Mouse (Mus musculus) left cerebral cortex, postnatal 4 days (tissue): Measurements from ENCODE around the gene Olfr1442. TPM values are rescaled to one million over a fixed set of nuclear protein-coding genes. Genes with fewer than 3 reads are reported as not detected.
"Not testable (repeated sequence)": the region's sequence is repeated elsewhere in the genome, so short reads cannot be mapped to it uniquely, and the experiment has no call there.

Experiments
- DNase-seq: peaks from one replicate; pipeline ENCODE4 v3.0.0-alpha.2; 2022
- intact Hi-C: fragments of 180-260 bp; cut with DNase I; formaldehyde crosslinking; loops from one replicate; pipeline ENCODE4 v1.15.1; 2025
- total RNA-seq, 2 experiments: library from RNA; stranded (reverse); gene quantifications; 2 replicates each; pipeline ENCODE4 v1.2.3; 2021

Gene Olfr1442
- not detected for total RNA-seq

DNA sequence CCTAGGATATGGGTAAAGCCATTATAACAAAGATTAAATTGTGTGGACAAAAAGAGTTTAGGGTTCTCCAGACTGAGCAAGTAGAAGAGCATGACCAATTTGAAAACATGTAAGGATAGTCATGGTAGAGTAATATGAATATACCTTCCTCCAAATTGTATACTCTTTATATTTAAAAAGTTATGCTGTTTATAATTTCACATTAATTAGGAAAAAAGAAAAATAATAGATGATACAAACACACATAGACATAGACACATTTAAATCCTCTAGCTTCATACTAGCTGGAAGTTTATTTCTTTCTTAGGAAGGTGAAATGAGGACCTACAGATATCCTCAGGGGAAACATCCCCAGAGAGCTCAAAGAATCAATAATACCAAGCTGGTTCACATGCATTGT, at the start of gene Olfr1442:
Gene Olfr1442, plus strand, starts transcription at position 301 of the 400 bp plus-strand sequence.
- DNase-seq, result no peak
- intact Hi-C loops, result no loop called here

DNA sequence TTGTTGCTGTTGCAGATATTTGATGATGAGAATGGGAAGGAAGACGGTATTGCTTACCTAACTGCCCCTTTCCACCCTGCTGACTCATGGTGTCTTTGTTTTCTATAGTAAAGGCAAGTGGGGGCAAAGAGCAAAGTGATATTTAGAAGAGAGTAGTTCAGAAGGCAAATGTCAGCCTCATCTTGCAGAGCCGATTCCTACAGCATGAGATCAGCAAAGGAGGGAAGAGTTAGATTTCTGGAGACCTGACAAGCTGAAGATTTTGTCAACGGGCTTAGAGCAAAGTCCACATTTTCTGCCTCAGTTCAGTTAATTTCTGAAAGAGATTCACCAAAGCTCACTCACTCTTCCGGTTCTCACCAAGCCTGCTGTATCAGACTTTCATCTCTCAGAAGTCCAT, 37.1 kb upstream of the Olfr1442 start, which contains the start of gene Glyat:
Gene Glyat, plus strand, starts transcription at position 133 of the 400 bp plus-strand sequence.
- intact Hi-C loops, result no loop called here
- no peak for DNase-seq

DNA sequence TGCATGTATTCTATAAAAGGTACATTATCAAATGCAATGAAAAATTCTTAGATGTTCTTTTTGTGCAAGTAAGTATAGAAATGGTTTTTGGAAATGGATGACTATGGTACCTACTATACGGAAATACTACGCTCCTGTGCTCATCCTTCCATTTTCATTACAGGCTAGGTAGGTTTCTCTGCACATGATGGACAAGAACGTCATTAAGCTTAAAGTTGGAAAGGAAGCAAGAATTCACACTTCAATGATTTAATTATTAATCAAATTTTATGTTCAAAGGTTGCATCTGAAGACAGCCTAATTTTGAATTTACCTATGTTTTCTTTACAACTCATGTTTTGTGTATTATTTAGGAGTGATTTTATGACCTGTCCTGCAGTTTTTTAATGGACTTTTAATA, 36.0 kb upstream of the Olfr1442 start:
- intact Hi-C loops, result no loop called here
- DNase-seq, result no peak

DNA sequence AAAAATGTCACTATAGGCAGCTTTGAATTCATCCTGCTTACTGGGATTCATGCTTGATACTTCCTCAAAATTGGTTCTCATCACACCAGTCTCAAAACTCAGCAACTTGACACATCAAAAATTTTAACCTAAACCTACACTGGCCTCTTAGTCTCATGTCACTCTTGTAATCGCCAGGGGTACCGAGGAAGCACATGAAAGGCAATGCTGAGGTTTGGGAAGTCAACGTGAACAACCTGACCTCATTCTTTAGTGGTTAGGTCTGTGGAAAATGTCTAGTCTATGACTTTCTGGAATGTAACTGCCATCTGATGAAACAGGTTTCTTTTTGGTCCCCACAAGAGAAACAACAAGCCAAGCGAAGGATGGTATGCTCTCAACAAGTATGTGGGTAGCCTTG, 35.3 kb upstream of the Olfr1442 start:
- intact Hi-C loops, result no loop called here
- DNase-seq, result no peak

DNA sequence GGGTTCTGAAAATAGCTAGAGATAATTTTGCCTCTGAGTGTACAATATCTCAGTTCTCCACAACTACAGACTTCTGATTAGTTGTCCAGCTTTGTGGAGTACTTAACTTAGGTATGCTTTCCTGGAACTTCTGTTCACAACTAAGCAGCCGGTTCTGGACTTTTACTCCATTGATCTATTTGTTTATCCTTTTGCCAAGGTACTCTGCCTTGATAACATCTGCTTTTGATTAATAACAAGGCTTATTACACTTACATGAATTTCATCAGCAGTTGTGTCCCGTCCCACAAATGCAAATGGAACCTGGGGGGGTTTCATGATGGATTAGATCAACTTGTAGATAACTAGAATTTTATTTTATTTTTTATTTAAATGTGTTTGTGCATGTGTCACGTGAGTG, 33.4 kb upstream of the Olfr1442 start:
- intact Hi-C loops, result no loop called here
- no peak for DNase-seq

DNA sequence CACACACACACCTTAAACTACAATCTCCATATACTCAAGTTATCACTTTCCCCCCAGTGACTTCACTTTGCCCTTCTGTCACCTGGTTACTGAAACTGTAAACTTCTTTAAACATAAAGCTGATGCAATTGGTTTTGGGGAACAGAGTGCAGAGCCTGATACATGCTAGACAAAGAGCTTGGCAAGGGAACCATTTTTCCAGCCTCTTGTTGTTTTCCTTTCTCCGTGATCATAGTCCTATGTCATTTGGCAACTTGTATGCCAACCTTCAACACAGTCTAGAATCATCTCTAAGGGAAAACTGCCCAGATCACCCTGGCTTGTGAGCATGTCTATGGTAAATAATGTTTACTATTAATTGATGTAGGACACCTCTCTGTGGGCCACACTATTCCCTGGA, 32.2 kb upstream of the Olfr1442 start:
- DNase-seq, result no peak
- intact Hi-C loops, result no loop called here

DNA sequence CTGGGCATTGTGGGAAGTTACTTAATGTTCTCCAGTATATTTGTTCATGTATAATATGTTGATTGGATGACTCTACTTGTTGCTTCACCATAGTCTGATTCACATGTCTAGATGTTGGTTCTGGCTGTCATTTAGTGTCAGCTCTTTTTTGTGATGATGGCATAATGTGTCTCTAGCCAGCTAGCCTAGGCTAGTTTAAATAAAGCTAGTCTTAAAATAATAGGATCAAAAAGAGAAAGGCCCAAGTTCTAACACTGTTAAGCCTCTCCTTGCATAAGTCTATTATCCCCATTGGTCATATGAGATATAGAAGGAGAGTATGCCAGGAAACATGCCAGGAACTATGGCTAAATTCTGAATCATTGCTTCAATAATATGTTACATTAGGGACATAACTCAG, 20.7 kb upstream of the Olfr1442 start:
- DNase-seq, result no peak
- intact Hi-C loops, result no loop called here

DNA sequence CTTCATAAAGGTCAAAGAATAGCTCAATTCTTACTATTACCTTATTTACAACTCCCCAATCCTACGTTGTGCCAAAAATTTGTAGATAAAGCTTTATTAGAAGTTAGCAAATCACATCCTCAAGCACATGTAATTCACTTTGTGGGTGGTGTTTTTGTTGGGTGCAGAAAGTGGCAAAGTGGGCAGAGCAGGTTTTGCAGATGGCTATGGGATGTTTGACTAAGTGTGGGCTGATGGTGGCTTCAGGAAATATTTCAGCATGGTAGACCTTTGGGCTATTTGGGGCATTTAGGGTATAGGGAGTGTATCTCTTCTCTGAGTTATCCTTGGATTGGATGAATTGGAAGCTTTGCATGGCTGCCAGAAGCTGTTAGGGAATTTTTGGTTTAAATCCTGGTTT, 4.1 kb upstream of the Olfr1442 start:
- DNase-seq, result no peak
- intact Hi-C loops, result no loop called here

DNA sequence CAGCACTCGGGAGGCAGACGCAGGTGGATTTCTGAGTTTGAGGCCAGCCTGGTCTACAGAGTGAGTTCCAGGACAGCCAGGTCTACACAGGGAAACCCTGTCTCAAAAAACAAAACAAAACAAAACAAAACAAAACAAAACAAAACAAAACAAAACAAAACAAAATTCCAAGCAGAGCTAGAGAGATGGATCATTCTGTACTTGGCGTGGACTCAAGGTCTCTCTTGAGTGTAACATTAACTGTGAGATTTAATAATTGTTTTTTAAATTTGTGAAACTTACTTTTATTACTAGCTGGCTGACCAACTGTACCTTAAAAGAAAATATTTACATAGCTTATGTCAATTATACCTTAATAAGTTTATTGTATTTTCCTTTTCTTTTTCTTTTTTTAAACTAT, 1.6 kb upstream of the Olfr1442 start:
- DNase-seq, intact Hi-C loops: not testable (repeated sequence)

DNA sequence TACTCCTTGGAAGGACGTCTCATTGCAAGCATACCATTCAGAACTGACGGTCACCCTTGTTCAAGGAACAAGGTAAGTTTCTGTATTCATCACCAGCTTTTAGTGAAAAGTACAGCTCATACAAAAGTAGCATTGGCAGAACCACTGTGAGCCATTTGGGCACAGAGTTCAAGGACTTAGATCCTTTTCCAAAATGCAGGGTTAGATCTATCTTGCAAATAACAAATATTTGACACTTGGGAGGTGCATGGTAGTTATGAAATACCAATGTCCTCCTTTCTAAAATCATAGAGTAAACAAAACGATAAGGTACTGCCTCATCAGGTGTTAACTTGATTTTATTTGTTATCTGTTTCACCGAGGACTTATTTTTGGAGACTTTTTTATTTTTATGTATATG, 812 bp downstream of the Olfr1442 start:
- intact Hi-C loops, result no loop called here
- DNase-seq, result no peak

DNA sequence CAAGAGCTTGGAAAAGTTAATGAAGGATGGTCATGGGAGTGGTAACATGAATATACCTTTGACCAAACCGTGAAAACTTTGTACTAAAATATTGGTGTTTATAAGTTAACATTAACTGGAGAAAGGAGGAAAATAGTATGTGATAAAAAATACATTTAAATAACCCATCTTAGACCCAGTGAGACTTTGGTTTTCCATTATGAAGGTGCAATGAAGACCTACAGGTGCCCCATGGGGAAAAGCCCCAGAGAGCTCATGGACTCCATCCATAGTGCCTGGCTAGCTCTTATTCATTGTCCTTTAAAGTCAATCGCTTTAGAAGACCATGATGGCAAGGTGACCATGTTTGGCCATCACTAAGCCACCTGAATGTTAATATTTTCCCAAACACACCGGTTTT, 7.6 kb downstream of the Olfr1442 start, which contains the start of gene Olfr1443:
Gene Olfr1443, plus strand, starts transcription at position 301 of the 400 bp plus-strand sequence.
- DNase-seq, result no peak

DNA sequence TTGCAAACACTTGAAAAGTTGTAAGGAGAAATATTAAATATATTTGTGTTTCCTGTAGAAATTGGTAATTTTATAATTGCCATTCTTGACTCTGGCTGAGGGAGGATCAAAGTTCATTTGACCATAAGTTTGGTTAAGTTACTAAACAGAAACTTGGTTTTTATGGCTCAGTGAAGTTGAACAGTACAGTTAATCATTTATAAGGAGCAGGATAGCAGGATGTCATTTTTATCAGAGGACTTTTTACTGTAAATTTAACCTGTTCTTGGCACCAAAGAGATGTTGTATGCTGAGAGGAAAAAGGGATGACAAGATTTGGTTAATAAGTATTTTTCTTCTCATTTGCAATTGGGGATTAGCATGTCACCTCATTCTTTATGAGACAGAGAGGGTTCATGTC, 14.4 kb downstream of the Olfr1442 start:
- no peak for DNase-seq
- intact Hi-C loops, result no loop called here

More for the DNA sequence above, 7.6 kb downstream of the Olfr1442 start, which contains the start of gene Olfr1443:
- intact Hi-C loops, result no loop called here

DNA sequence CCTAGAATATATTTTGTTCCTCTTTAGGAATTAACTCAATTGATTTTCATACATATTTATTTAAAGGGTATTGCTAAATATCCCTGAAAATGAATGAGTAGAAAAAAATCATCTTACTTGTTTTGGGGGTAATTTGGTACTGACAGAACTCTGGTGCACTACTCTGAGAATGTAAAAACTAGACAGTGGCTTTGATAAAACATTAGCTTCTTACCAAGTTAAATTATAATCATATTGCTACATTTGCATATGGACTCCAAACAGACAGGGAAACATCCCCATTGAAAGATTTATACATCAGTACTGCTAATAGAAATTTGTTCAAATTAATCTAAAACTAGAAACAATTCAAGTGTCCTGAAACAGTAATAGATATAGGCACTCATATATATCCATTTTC, 15.0 kb downstream of the Olfr1442 start:
- DNase-seq, result no peak
- intact Hi-C loops, result no loop called here

DNA sequence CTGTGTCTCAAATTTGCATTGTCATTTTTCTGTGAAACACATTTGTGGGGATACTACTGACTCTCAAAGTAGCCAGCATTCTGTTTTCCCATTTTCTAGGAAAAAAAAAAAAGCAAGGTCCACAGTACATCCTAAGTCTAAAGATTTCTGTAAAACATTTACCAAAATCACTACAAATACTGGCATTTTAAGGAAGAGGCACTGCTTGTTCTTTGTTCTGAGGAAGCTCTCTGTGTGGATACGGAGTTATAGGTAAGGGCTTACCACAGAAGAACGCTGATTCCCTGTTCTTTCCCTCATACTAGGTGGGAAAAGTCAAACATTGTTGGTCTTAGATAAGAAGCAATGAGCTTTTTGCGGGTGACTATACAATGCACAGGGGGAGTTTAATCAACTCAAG, 25.4 kb downstream of the Olfr1442 start, which contains the start of gene Keg1:
Gene Keg1, plus strand, starts transcription at position 197 of the 400 bp plus-strand sequence.
- DNase-seq, result no peak
- intact Hi-C loops, result no loop called here

DNA sequence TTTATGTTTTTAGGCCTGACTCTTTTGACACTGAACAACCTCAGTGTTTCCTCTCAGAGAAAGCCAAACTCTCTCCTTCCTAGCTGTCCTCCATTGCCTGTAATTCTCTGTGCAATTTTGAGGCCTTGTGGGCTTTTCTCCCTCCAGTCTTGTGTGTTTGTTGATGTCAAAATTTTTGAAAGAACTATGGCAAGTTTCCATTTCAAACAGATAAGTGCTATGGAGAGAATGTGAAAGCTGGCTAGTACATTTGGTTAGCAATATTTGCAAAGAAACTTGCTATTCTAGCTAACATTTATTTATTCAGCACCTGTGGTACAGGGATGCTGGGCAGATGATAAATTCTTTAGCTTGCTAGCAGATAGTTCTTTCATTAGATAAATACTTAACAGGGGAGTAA, 26.0 kb downstream of the Olfr1442 start:
- DNase-seq, result no peak
- intact Hi-C loops, result no loop called here

DNA sequence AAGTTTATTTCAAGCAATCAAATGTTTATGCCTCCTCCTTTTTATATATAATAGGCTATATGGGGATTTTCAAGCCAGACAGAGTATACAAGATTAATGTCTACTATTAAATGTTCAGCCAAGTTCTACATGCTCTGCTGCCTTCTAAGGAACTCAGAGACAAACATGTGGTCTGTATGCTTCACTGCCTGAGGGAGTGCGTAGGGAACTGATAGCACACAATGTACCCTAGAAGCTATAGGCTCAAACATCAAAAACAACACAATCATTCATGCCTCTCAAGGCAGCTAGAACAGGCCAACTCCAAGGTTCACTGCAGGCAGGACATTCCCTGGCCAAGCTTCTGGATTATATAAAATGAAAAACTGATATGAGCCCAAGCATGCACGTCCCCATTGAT, 38.2 kb downstream of the Olfr1442 start:
- no peak for DNase-seq
- intact Hi-C loops, result no loop called here

DNA sequence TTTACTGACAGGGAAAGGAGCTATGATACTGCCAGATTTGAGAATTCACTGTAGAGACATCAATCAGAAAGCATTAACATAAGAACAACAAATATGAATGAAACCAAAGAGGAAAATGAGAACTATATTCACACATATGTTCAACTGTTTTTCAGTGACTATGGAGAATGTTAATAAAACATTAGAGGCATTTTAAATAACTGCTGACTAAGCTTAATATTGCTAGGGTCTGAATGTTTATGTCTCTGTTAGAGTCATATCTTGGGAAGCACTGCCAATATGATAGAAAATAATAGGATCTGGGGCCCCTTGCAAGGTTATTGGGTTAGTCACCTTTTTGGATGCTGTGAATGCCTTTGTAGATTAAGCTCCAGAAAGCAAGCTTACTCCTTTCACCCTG, 38.7 kb downstream of the Olfr1442 start:
- intact Hi-C loops, result no loop called here
- no peak for DNase-seq

DNA sequence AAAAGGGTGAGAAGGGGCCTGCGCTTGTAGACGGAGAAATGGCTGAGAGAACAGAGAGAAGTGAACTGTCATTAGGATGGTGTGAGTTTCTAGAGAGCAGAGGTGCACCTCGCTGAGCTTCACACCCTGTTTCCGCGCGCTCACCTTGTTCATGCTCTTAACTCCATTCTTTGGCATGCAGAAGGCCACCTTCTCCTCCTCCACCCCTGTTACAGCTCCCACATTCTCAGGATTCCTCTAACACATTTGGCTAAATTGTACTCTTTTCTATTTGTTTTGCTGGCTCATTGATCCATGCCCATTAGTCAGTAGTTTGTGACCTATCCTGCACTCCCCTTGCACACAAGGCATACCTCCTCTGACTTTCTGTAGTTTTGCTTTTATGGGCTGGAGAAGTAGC, 49.0 kb downstream of the Olfr1442 start:
- no peak for DNase-seq
- intact Hi-C loops, result no loop called here

DNA sequence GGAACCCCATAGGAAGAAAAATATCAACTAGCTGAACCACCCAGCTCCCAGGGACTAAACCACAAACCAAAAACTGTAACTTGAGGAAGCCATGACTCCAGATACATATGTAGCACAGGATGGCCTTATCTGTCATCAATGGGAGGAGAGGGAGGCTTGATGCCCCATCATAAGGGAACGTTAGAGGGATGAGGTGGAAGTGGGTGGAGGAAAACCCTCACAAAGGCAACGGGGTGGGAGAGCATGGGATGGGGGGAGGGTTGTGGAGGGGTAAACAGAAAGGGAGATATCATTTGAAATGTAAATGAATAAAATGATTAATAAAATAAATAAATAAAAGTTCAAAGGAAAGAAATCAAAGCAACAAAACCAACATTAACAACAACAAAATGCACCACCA, 50.2 kb downstream of the Olfr1442 start:
- DNase-seq, result no peak
- intact Hi-C loops, result no loop called here

DNA sequence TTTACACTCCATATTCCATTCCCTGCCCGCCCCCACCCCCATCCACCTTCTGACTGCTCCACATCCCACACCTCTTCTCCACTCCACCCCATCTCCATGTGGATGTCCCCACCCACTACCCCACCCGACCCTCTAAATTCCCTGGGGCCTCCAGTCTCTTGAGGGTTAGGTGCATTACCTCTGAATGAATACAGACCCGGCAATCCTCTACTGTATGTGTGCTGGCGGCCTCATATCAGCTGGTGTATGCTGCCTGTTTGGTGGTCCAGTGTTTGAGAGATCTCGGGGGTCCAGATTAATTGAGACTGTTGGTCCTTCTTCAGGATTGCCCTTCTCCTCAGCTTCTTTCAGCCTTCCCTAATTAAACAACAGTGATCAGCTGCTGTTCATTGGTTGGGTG, 50.7 kb downstream of the Olfr1442 start:
- intact Hi-C loops, DNase-seq: not testable (repeated sequence)

DNA sequence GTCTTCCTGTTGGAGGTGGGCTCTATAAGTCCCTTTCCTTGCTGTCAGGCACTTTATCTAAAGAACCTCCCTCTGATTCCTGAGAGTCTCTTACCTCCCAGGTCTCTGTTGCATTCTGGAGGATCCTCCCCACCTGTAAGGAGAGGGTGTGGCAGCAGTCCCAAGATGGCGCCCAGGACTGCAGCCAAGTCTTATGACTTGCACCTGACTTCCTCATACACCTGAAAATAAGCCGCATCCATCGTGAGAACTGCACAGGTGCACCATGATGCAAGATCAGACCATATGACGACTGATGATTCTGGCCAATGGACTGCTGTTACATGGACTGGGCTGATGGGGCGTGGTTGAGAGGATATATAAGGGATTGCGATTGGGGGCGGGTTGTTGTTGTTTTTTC, 51.4 kb downstream of the Olfr1442 start:
- DNase-seq, intact Hi-C loops: not testable (repeated sequence)

DNA sequence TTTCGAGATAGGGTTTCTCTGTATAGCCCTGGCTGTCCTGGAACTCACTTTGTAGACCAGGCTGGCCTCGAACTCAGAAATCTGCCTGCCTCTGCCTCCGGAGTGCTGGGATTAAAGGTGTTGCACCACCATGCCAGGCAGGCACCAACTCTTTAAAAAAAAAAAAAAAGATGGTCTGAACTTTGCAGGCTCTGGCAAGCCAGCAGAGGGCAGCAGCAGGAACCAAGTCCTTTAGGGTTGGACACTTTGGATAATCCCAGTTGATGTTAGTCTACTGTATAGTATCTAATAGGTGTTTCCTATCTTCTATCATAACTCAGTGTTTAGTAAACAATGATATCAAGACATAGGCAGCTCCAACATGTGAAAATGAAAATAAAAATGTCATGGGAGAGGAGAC, 52.1 kb downstream of the Olfr1442 start:
- DNase-seq, result peak; percentile 24
- intact Hi-C loops, result no loop called here

DNA sequence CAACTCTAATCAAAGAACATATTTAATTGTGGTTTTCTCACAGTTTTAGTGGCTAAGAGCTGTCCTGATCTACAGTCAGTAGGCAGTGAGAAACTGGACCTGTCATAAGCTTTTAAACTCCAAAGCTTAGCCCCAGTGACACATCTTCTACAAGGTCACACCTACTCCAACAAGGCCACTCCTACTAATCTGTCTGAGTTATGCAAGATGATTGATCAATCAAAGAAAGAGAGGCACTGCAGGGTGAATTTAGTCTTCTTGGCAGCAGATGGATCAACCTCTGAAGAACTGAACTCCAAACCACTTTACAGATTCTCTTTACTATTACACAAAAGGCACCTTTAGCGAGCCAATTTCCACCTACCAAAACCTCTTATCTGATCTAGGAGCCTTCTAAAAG, 55.6 kb downstream of the Olfr1442 start:
- intact Hi-C loops, result no loop called here
- DNase-seq, result no peak
